Mouse (Mus musculus): ENCODE data around the gene Rexo1.
"Not testable (repeated sequence)": the region's sequence is repeated elsewhere in the genome, so short reads cannot be mapped to it uniquely, and the experiment has no call there.

Rexo1 gene

DNA sequence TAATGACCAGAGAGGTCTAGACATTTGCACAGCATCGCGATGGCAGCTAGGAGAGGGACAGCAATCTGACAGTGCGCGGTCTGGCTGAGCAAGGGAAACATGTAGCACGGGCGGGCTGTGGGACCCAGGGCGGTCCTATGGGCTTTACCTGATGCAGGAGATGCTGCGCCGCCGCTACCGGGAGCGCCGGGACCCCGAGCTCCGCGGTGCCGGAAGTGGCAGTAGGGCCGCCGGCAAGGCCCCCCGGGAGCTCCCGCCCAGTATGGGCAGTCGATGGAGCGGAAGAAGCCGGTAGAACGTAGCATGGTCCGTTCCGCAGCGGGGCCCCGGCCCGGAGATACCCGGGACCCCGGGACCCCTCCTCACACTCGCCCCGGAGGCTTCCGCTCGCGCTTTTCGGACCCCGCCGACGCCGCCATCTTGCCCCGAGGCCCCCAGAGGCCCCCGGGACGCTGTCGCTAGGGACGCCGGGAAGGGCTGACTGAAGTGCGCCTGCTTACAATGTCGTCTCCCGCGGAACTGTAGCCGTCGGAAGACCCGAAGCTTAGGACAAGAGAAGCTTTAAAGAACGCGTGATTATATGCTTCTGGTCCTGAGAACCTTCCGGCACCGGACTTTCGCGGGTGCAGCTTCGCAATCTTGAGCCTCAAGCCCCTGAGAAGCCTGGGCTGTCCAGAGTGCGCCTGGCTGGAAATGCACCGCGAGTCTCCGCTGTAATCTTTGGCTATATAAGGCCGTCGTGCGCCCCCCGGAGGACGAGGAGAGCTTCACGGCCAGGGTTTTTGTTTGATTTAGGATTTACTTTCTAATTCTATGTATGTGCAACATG is at the start of gene Rexo1:
Gene Rexo1 (minus strand): TSS at position 445 of the 829 bp plus-strand sequence.
- DNase-seq: peak; percentile 83 to 95

DNA sequence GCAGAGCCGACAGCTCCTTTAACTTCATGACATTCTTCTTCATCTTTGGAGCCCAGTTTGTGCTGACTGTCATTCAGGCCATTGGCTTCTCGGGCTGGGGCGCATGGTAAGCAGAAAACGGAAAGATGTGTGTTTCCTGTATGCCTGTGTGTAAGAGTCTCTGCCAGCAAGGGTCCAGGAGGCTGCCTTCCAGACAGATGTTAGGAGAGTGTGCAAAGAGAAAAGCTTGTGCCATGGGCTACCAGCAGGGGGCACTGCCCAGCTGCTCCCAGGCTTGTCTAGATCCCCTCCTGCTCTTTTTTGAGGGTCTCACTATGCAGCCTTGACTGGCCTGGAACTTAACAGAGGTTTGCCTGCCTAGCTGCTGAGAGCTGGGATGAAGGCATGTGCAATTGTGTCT is 49.7 kb upstream of the Rexo1 start:
- peak; percentile 56 to 75 for DNase-seq

DNA sequence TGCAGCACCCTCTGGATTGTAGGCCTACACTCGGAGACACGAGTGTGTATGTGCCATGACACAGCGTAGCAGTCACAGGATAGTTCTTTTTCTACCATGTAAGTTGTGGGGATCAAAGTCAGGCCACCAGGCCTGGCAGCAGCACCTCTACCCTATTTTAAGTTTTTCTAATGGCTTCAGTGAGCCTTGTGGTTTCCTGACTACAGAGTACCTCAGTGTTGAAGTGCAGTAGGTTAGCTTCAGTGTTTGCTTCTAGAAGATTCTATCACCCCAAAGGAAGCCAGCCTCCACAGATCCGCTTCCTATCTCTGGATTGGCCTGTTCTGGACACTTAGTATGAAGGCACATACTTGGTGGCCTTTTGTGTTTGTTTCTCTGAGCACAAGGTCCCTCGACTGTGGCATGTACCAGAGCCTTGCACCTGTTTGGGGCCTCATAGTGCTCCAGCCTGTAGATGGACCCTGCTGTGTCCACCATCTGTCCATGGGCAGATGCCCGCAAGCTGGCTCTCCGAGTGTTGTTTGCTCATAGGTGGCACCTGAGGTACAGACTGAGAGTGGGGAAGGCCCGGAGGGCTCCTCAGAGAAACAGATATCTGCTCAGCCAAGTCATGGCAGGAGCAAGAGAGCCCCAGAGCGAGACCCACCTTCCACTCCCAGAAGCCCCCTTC is 48.9 kb upstream of the Rexo1 start:
- DNase-seq: no peak

DNA sequence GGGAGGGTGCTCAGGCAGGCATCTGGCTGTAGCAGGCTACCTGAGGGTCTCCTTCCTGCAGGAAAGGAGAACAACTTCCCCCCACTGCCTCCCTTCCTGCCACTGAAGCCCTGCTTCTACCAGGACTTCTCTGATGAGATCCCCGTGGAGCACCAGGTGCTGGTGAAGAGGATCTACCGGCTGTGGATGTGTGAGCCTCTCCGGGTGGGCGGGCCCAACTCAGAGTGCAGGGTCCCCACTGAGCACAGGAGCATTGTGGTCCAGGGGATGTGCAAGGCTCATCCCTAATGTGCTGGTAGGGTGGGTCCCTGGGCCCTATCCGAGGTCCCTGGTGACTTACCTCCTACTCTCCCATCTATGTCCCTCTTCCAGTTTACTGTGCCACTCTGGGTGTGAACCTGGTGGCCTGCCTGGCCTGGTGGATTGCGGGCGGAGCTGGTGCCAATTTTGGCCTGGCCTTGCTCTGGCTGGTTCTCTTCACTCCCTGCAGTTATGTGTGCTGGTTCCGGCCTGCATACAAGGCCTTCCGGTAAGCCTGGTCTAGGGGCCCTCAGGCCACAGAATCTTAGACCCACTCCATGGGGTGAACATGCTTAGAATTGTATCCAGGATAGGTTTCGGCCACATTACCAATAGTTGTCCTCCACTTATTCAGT is 48.0 kb upstream of the Rexo1 start:
- DNase-seq: no peak

DNA sequence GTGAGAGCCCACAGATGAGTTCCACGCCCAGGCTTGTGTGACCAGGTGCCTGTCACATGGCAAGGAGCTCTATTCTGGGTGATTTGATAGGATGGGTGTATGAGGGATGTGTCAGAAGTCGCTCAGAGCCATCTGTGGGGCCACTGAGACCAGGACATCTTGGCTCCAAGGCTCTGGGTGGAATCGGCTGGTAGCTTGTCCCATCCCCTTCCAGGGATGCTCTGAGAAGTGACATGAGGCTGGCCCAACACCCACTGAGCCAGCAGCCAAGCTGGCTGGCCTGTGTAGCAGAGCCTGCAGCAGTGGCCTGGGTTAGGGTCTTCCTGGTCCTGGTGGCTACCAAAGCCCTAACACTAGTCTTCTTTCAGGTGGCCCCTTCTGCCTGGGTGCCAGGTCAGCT is 47.1 kb upstream of the Rexo1 start:
- DNase-seq: no peak

DNA sequence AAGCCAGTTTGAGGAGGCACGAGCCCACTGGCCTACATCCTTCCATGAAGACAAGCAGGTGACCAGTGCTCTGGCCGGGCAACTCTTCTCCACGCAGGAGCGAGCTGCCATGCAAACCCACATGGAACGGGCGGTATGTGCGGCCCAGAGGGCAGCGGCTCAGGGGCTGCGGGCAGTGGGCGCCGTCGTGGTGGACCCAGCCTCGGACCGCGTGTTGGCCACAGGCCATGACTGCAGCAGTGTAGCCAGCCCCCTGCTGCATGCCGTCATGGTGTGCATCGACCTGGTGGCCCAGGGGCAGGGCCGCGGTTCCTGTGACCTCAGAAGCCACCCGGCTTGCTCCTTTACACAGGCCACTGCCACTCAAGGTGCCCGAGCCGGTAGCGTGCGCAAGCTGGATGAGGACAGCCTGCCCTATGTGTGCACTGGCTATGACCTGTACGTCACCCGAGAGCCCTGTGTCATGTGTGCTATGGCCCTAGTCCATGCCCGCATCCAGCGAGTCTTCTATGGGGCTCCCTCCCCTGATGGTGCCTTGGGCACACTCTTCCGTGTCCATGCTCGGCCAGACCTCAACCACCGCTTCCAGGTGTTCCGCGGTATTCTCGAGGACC is 45.5 kb upstream of the Rexo1 start:
- DNase-seq: no peak

DNA sequence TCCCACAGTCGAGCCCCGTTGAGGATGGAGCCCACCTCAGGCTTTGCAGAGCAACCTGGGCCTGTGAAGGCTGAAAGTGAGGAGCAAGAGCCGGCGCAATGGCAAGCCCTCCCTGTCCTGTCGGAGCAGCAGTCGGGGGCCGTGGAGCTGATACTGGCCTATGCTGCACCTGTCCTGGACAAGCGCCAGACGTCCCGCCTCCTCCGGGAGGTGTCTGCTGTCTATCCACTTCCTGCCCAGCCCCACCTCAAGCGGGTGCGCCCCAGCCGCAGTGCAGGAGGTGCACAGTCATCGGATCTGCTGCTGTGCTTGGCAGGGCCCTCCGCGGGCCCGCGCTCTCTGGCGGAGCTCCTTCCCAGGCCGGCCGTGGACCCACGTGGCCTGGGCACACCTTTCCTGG is 44.9 kb upstream of the Rexo1 start:
- no peak for DNase-seq

DNA sequence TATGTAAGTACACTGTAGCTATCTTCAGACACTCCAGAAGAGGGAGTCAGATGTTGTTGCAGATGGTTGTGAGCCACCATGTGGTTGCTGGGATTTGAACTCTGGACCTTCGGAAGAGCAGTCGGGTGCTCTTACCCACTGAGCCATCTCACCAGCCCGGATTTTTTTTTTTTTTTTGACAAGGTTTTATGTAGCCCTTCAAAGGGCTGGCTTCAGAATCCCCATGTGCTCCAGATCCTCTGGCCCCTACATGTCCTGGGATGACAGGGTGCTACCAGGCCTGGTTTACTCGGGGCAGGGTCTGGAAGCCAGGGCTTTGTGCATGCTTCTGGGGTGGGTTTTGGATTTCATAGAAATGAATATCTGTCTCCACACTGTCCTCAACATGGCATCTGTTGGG is 44.4 kb upstream of the Rexo1 start, which contains the start of gene Gm49322:
Gene Gm49322 (plus strand): TSS at position 301 of the 400 bp plus-strand sequence.
- not testable (repeated sequence) for DNase-seq

DNA sequence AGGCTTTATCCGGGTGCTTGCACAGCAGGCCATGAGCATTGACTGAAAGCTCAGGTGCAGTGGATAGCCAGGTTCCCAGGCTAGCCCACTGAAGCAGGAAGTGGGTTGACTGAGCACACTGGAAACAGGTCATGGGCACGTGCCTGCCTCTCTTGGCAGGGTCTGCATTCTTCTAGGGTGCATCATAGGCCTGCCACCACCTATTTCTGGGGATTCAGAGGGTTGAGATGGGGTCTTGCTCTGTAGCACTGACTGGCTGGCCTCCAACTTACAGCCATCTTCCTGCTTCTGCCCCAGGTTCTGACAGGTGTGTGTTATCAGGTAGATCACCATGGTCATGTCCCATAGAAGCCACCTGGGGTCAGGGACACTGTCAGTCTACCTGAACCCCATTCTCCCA is 43.6 kb upstream of the Rexo1 start:
- no peak for DNase-seq

DNA sequence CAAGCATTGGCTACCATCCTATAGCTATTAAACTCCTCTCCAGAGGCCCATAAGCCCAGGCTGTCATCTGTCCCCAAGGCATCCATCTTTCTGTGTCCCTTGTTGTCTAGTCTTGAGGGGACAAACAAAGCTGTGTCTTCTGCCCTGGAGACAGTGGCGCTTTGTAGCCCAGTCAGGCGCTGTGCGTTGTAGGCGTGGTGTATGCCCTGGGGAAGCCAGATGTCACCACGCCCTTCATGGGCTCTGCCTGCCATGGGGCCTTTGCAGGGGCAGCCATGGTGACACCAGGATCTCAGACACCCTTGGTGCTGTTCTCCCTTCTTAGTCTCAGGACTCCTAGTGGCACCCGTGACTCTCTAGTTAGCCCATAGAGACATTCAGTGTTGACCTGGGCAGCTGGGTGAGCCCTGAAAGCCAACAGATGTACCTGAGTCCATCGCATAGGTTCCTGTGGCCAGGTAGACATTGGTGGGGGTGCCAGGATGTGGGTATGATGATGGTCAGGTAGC is 42.7 kb upstream of the Rexo1 start:
- no peak for DNase-seq

DNA sequence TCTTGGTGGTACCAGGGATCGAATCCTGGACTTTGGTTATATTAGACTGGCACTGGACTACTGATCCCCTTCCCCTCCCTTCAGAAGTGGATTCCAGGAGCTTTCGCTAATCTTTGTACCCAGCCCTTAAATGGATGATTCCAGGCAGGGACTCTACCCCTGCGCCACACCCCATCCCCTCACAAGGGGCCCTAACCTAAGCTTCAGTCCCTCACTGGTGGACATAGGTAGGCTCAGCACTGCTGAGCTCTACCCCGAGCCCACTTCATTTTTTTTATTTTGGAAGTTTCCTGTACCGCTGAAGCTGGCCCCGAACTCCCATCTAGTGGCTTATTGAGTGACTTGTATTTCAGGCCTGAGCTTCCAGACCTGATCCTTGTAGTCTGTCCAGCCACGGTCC is 42.0 kb upstream of the Rexo1 start:
- no peak for DNase-seq

DNA sequence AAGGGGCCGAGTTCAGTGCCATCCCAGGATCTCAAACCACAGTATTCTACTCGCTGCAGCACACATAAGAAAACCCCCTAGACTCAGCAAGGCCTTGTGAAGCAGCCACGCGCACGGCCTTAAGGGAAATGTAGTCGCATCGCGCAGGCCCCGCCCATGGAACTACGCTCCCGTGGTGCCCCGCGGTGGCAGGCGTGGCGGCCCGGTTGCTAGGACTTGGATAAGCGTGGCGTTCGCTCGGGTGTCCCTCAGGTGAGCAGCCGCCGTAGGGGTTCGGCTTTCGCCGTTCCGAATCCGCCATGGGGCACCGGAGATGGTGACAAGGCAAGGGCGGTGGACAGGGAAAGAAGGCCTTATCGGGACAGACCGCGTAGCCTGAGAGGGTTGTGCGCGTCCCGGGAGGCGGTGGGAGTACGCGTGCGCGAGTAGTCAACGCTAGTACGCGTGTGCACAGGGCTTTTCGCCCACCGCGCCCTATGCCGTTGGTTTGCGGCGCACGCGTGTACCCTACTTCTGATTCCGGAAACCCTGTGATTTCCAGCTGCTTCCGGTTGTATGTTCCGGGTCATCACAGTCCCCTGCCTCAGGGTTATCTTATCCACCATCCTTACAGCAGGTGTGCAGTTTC is 41.5 kb upstream of the Rexo1 start, which contains the start of the genes Scamp4 and Adat3:
Gene Scamp4 (plus strand): TSS at position 175 of the 628 bp plus-strand sequence.
Gene Adat3 (plus strand): TSS at position 183 of the 628 bp plus-strand sequence.
- peak; percentile 90 to 95 for DNase-seq

DNA sequence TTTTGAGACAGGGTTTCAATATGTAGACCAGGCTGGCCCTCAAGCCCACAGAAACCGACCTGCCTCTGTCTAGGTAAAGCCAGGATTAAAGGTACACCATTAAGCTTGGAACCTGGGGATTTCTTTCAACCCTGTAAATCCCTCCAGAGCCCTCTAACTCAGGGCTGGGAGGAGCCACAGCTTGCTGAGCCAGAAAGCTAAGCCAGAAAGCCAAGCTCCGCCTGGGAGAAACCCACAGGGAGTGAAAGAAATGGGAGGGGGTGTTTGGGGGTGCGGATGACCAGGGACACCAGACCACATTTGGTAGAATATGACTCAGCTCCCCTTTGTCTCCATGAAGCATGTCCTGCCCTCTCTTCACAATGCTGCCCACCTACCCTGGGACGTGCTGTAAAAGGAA is 35.0 kb upstream of the Rexo1 start:
- DNase-seq: no peak

DNA sequence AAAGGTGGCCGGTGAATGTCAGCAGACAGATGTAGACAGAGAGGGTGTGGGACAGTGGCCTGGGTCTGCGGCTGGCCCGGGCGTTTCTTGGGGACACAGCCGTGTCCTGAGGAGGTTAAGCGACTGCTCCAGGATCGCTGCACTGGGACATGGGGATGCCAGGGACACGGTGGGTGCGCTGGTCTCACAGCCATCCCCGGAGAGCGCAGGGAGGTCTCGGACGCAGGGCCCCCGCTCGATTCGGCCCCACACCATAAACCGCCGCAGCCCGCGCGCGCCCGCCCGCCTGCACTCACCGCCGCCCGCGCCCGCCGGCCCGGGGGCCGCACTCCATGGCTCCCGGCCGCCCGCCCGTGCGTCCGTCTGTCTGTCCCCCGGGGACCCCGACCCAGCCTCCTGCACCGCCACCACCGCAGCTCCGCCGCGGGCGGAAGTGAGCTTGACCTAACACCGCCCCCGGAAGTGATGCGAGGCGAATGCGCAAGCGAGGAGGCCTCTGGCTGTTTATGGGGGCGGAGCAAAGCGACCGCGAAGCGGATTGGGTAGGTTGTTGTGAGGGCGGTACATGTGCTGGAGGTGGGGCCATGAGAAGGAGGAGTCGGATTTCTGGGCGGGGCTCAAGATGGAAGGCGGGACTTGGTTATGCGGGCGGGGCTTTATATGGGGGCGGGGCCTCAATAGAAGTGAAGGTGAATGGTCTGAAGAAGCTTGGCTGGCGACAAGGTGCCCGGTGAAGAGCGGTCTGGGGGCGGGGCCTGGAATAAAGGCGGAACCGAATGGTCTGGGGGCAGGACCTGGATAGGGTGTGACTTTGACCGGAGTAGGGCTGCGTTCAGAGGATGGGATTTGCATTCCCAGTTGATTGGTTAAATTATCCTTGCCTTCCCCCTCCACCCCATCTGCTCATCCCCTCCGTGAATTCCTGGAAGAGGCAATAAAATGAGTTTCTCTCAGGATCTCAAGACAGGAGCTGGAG is 28.8 kb upstream of the Rexo1 start, which contains the start of gene Abhd17a:
Gene Abhd17a (minus strand): TSS at position 463 of the 976 bp plus-strand sequence.
- peak; percentile 90 to 95 for DNase-seq

DNA sequence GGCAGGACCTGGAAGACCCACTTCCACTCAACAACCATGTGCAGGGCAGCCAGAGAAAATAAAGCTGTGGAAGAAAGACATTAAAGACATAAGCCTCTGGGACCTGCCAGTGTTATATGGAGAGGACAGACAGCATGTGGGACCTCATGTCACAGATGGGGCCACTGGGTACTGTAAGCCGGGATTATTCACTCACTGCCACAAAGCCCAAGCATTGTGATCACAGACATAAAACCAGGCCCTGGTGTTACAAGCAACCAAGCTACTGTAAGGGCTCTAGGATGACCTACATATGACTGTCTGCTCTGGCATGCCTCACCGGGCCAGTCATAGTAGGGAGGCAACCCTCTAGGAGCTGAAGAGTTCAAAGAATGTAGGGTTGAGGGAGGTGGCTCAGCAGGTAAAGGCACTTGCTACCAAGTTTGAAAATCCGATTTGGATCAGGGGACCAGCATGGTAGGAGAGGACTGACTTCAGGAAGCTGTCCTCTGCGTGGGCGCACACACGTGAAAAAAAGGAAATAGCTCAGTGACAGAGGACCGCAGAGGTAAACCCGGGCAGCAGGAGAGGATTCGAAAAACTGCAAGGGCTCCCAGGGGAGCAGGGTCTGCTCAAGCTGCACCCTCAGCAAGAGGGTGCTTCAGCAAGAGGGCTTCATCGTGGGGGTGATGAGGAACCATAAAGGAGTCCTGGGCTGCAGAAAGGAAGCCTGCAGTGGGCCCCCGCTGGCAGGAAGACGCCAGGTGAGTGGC is 27.9 kb upstream of the Rexo1 start:
- peak; percentile 65 to 70 for DNase-seq

DNA sequence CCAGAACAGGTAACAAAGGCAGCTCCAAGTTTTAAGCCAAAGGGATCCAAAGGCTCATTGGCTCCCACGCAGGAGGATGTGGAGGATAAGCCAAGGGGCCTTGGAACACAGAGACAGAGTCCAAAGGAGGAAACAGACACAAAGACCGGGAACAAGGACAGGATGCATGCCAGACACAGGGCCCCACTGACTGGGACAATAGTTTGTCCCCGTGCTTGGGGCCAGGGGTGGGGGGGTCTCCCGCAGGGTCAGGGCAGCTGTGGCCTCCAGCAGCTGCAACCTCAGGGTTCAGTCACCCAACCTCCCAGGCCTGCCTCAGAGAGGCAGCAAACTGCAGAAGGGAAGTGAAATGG is 25.9 kb upstream of the Rexo1 start:
- DNase-seq: no peak

DNA sequence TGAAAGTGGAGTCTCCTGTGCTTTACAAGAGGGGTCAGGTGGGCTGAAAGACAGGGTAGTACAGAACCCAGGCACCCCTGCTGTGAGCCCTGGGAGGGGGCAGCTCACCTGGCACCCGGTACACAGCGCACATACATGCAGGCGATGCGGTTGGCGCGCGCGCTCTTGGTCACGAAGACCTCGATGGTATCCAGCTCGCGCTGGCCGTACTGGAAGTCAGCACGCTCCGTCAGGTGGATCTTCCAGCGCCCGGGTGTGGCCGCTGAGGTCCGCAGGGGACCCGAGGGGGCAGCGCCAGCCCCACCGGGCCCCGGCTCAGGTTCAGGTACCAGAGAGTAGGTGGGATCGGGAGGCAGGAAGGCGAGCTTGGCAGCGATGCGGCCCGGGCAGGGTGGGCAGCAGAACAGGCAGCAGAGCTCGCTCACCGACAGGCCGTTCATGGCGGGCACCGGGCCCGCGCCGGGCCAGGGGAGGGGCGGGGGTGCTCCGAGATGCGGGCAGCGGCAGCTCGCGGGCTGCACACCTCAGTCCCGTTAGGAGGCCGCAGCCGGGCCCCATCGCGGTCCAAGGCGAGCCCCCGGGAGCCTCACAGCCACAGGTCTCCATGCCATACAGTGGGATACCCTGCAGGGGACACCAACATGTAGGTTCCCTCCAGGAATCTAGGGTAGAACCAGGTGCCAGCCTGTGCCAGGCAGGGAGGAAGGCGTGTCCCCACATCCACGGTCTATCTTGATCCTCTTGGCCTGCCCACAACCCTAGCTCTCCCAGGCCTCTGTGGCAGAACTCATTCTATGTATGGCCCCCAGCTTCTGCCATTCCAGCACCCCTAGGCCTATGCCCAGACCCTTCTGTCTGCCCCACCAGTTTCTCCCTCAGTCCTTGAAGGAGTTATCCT is 25.3 kb upstream of the Rexo1 start:
- no peak for DNase-seq

DNA sequence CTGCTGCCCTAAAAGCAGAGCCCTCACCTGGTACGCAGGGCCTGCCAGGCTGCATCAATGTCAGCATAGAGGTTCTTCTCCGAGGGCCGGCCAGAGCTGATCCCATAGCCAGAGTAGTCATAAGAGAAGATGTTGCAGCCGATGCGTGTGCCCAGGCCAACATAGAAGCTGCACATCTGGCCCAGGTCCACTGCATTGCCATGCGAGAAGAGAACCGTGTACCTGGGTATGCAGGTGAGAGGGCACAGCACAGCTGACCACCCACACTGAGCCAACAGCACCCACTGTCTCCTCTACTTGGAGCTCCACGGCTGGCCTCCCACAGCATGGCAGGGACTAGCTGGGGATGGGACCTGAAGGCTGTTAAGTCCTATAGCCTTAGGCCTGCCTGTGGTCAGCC is 24.2 kb upstream of the Rexo1 start:
- no peak for DNase-seq
